Mouse (Mus musculus): ENCODE measurements at regions not wholly inside any gene's neighbourhood (a gene's known extent, or its start where the extent isn't known, plus 50 kb on each side); places are given as distances from the start of the nearest gene placed in this dataset.
A peak's percentile ranks its signal among the peaks of the same experiment; 100 is the strongest.

- no peak for DNase-seq (ENCODE audit: low read depth)
These were observed 287.0 kb upstream of the Tmem132c start for GRCm38 (mm10) chr5:126954634-126955033.

- DNase-seq (ENCODE audit: low read depth) = no peak
These were observed 277.0 kb upstream of the Tmem132c start for GRCm38 (mm10) chr5:126964577-126964976.

- DNase-seq (ENCODE audit: low read depth) = no peak
These were observed 274.5 kb upstream of the Tmem132c start for GRCm38 (mm10) chr5:126967076-126967475.

GRCm38 (mm10) chr5:126969373-126969772, 272.2 kb upstream of the Tmem132c start:
- DNase-seq (ENCODE audit: low read depth) = no peak

GRCm38 (mm10) chr5:126971284-126971683, 270.3 kb upstream of the Tmem132c start:
- DNase-seq (ENCODE audit: low read depth) = no peak

- DNase-seq (ENCODE audit: low read depth) = no peak
These were observed 269.6 kb upstream of the Tmem132c start for GRCm38 (mm10) chr5:126971981-126972380.

GRCm38 (mm10) chr5:126973425-126973824, 268.2 kb upstream of the Tmem132c start:
- DNase-seq (ENCODE audit: low read depth) = no peak

- no peak for DNase-seq (ENCODE audit: low read depth)
These were observed 267.0 kb upstream of the Tmem132c start for GRCm38 (mm10) chr5:126974565-126974964.

GRCm38 (mm10) chr5:126995577-126995976, 246.0 kb upstream of the Tmem132c start:
- no peak for DNase-seq (ENCODE audit: low read depth)

GRCm38 (mm10) chr5:127014166-127014565, 227.4 kb upstream of the Tmem132c start:
- DNase-seq (ENCODE audit: low read depth) = no peak

- no peak for DNase-seq (ENCODE audit: low read depth)
These were observed 225.0 kb upstream of the Tmem132c start for GRCm38 (mm10) chr5:127016467-127017060.

- no peak for DNase-seq (ENCODE audit: low read depth)
These were observed 223.6 kb upstream of the Tmem132c start for GRCm38 (mm10) chr5:127017971-127018370.

GRCm38 (mm10) chr5:127036472-127036871, 205.1 kb upstream of the Tmem132c start:
- DNase-seq (ENCODE audit: low read depth) = no peak

GRCm38 (mm10) chr5:127057770-127058169, 183.8 kb upstream of the Tmem132c start:
- DNase-seq (ENCODE audit: low read depth) = no peak

- peak; percentile 1 for DNase-seq (ENCODE audit: low read depth)
These were observed 167.3 kb upstream of the Tmem132c start for GRCm38 (mm10) chr5:127074327-127074726.

Data from c-Kit-positive CD71-negative TER-119-negative erythroid progenitor cells, embryonic 14.5 days (primary cell).